In genomic region chr11:5907096-5907495, GRCm38 (mm10) we compare ENCODE assay signal across 22 mouse cellular contexts. TPM values are rescaled to one million over a fixed set of nuclear protein-coding genes. Genes with fewer than 3 reads are reported as not detected.
A peak's percentile ranks its signal among the peaks of the same experiment; 100 is the strongest.
DNase-seq lines count a peak whose midpoint lies in the region; ATAC-seq lines count a peak whose summit lies in the region.
"Had no signal": no experiment of that assay in that cellular context is flagged by ENCODE, and none has a peak within 500 bp of the region (broad histone marks: within the 10 kb centered on the region; RNA-seq: fewer than 3 reads in every experiment).

No protein-coding gene starts in this region.

- ATAC-seq in inflammation-experienced regulatory T-cells, adult 6 months = no peak
- ATAC-seq: forebrain, embryonic 13.5 days; forebrain, embryonic 15.5 days; forebrain, postnatal 0 days had no signal

- peak; percentile 70 for DNase-seq in heart, adult 11 months
- DNase-seq in heart, adult 8-10 months (ENCODE audit: low spot score) = no peak
- DNase-seq in kidney, postnatal 10 days = peak; percentile 1
- DNase-seq in kidney, postnatal 14 days = no peak
- peak; percentile 59 for DNase-seq in R1 (ENCODE audit: low read depth, low spot score)
- peak; percentile 33 for DNase-seq in brain, adult 2 months (ENCODE audit: low read depth, low spot score)
- no peak for DNase-seq in left cerebral cortex, postnatal 4 days
- DNase-seq: adrenal gland, adult 2 months; adrenal gland, postnatal 10 days; adrenal gland, postnatal 25 days; B cell, adult 2 months; cerebellum, adult 11-12 months; cerebellum, adult 2 months; cerebellum, adult 9-10 months; cerebellum, postnatal 10 days; cerebellum, postnatal 25 days; forebrain, postnatal 0 days had no signal

- intact Hi-C loops in left cerebral cortex, postnatal 4 days (cut with DNase I) = no loop called here

RNA-seq across cellular contexts. Expression of gene Myl7, which starts 8.5 kb away (rescaled TPM):
- 100 to 1,000 TPM; 455 to 787 (median 725) TPM for total RNA-seq in heart, adult 8-10 months (2022)
- total RNA-seq in left cerebral cortex, postnatal 4 days (2021) = not detected
- polyA plus RNA-seq in inflammation-experienced regulatory T-cells, adult 6 months (2017; shearing (Covaris generic)) = not detected
- total RNA-seq: adrenal gland, adult 2 months; adrenal gland, postnatal 25 days; forebrain, postnatal 0 days; MEL had no signal
- polyA plus RNA-seq: cerebellum, adult 2 months; cortical plate, adult 2 months; forebrain, embryonic 13.5 days; forebrain, postnatal 0 days had no signal

RNA-seq across cellular contexts. Expression of gene Pold2, which starts 29.0 kb away (rescaled TPM):
- total RNA-seq in heart, adult 8-10 months (2022) = 10 to 100 TPM; 33.1 to 50.4 (median 39.8) TPM
- total RNA-seq in left cerebral cortex, postnatal 4 days (2021) = 10 to 100 TPM; 26.6 to 37.5 TPM
- polyA plus RNA-seq in inflammation-experienced regulatory T-cells, adult 6 months (2017; shearing (Covaris generic)) = 10 to 100 TPM; 22.6 to 33.0 (median 30.2) TPM

RNA-seq across cellular contexts. Expression of gene Gck, which starts 42.8 kb away (rescaled TPM):
- total RNA-seq in heart, adult 8-10 months (2022) = 10 to 100 TPM; 15.2 to 30.8 (median 18.1) TPM
- 1 to 10 TPM; 3.9 to 4.0 TPM for total RNA-seq in left cerebral cortex, postnatal 4 days (2021)
- polyA plus RNA-seq in inflammation-experienced regulatory T-cells, adult 6 months (2017; shearing (Covaris generic)) = not detected
- total RNA-seq: MEL had no signal

RNA-seq across cellular contexts. Expression of gene Aebp1, which starts 45.3 kb away (rescaled TPM):
- 10 to 100 TPM; 14.9 to 28.0 (median 19.4) TPM for total RNA-seq in heart, adult 8-10 months (2022)
- 10 to 100 TPM; 20.4 to 24.8 TPM for total RNA-seq in left cerebral cortex, postnatal 4 days (2021)
- under 1 TPM in 2 of 3 experiments, not detected in 1; 0.13 to 0.90 TPM for polyA plus RNA-seq in inflammation-experienced regulatory T-cells, adult 6 months (2017; shearing (Covaris generic))
- total RNA-seq: MEL had no signal

RNA-seq across cellular contexts. Expression of gene Ykt6, which starts 48.4 kb away (rescaled TPM):
- total RNA-seq in heart, adult 8-10 months (2022) = 10 to 100 TPM; 54.8 to 67.3 (median 62.1) TPM
- 100 to 1,000 TPM; 202 to 213 TPM for total RNA-seq in left cerebral cortex, postnatal 4 days (2021)
- polyA plus RNA-seq in inflammation-experienced regulatory T-cells, adult 6 months (2017; shearing (Covaris generic)) = 10 to 100 TPM; 26.3 to 31.4 (median 27.1) TPM

Comparison
In these comparisons a context has a peak if more than half of its experiments do, and no peak if none do; other contexts are left out.
1. DNase-seq: peak in heart, adult 11 months (single experiment), kidney, postnatal 10 days (single experiment), R1 (single experiment) and brain, adult 2 months (single experiment); none in heart, adult 8-10 months (single experiment), kidney, postnatal 14 days (single experiment) and left cerebral cortex, postnatal 4 days (single experiment).
2. RNA of gene Myl7, which starts 8.5 kb away (total RNA-seq): 455 to 787 TPM in heart, adult 8-10 months; not detected in left cerebral cortex, postnatal 4 days; every median in the first group is over 100 times any median in the second.